Mouse (Mus musculus): ENCODE data around the gene Dock8.

Dock8 gene

DNA sequence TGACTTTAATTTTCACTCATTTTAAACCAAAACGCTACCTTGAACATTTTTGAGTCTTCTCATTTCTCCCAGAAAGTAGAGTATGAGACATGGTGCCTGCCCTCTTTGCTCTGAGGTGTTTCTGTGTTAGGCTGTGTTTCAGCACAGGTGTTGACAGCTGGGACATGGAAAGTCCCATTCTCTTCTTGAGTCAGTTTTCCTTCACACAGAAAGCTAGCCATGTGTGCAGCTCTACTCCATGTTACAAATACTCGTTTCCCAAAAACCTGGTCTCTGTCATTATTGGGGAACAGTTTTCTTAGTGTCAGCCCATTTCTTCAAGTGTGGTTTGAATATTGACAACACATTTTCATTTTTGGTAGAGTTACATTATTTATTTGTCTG lies 63.5 kb downstream of the Dock8 start:
- no peak for DNase-seq (ENCODE audit: low spot score)

DNA sequence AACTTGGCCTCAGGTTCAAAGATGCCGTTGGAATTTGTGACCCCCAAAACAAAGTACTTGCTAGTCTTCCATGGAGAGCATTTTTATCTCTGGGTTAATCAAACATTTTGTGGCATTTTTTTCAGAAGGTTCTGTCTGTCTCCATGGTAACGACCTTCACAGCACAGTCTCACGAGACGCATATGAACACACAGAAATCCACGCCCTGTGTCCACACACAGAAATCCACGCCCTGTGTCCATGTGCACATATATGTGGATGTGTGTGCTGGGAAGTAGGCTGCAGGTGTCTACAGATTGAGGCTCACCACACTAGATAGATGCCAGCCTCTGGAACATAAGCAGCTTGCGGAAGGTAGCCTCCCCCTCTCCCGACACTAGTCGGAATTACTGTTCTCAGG lies 66.9 kb downstream of the Dock8 start:
- DNase-seq (ENCODE audit: low spot score): no peak

DNA sequence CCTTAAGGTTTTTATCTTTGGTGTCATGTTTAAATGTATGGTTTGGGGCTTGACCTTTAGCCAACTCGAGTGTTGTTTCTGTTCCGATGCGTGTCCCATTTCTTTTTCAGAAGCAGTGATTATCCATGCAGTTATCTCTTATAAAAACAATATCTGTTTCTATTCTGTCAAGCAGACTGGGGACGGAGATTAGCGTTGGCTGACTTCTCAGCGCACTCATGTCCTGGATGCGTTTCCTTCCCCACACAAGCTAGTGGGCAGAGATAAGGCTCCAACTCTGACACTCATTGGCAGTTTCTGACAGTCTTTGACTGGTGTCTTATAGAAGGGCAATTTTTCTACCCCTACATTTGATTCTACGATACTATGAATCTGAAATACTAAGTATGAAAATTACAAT lies 69.2 kb downstream of the Dock8 start:
- DNase-seq (ENCODE audit: low spot score): no peak

DNA sequence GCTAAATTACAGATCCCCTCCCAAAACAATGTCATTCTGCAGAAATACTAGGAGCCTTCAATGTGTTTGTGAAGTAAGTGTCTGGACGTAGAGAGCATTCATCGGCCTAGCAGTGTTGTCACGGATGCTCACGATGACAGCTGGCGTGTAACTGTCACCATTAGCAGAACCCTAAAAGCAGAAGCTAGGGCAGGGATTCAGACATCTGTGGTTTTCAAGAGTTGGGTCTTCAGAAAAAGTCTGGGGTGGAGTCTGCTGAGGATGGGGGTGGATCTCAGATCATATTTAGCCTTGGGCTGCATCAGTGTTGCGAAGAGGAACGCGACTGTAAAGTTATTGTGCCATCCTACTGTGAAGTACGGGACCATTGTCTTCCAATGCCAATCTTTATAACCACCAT lies 73.2 kb downstream of the Dock8 start:
- no peak for DNase-seq (ENCODE audit: low spot score)

DNA sequence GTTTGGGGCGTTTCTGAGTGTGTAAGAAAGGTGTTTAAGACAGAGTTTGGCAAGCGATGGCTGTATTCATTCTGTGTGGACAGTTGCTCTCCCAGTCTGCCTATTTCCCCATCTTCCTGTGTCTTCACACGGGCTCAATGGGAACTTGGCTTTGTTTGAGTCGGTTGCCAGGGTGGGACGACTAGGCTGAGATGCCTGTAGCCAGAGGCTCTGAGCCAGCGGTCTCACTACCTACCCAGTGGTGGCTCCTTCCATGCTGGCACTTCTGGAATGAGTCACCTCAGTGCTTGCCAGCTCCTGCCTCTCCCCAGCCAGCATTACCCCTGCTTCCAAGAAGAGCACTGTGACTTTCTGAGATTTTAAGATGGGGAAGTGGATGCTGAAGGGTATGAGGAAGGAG lies 75.4 kb downstream of the Dock8 start:
- no peak for DNase-seq (ENCODE audit: low spot score)

GRCm38 (mm10) chr19:25077636-25078035 lies 78.3 kb downstream of the Dock8 start:
- DNase-seq (ENCODE audit: low spot score): no peak

DNA sequence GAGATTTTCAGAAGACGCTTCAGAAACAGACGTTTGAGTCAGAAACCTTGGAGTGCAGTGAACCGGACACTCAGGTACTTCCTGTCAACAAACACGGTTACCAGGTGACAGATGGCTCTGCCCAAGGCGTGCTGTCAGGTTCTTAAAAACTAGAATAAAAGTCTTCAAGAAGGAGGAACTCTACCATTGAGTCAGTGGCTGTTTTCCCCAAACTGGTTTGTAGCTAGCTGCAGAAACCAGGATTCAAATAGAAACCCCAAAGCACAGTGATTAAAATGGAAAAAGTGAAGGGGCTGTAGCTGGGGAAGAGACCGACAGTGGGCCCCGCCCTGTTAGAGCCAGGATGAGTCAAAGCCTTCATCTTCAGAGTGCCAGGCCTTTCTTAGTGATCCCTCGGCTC lies 78.8 kb downstream of the Dock8 start:
- DNase-seq (ENCODE audit: low spot score): no peak

- DNase-seq (ENCODE audit: low spot score): no peak
These were observed 80.8 kb downstream of the Dock8 start for GRCm38 (mm10) chr19:25080166-25080565.

- DNase-seq (ENCODE audit: low spot score): no peak
These were observed 83.5 kb downstream of the Dock8 start for GRCm38 (mm10) chr19:25082839-25083238.

GRCm38 (mm10) chr19:25087181-25087580 lies 87.8 kb downstream of the Dock8 start:
- DNase-seq (ENCODE audit: low spot score): no peak

DNA sequence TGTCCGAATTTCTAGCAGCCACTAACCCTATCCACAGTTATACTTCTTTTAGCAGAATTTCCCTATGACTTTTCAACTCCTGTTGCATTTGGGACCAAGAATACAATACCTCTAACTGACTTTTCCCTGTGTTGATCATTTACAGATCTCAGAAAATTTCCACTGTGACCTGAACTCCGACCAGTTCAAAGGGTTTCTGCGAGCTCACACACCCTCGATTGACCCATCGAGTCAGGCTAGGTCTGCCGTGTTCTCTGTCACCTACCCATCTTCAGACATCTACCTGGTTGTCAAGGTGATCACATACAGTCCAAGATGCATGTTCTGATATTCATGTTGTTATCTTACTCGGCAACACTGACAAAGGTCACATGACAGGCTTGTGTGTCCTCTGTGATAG lies 90.4 kb downstream of the Dock8 start:
- no peak for DNase-seq (ENCODE audit: low spot score)

GRCm38 (mm10) chr19:25095135-25095534 lies 95.8 kb downstream of the Dock8 start:
- no peak for DNase-seq (ENCODE audit: low spot score)

DNA sequence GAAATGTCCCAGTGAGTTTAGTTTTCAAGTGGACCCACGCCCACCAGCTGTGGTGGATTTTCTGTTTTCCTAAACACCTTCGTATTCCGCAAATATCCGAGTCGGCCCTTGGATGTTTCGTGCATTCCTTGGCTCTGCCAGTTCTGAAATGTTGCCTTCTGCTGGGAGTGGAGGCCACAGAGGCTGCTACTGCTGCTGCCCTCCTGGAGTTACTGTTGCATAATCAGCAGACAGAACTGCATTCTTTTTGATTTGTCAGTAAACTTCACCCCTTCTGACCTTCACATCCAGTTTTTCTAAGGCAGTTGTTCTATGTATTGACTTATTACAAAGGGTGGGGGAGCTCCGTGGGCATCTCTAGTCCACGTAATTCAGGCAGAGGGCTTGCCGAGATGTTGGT lies 97.0 kb downstream of the Dock8 start:
- DNase-seq (ENCODE audit: low spot score): no peak

DNA sequence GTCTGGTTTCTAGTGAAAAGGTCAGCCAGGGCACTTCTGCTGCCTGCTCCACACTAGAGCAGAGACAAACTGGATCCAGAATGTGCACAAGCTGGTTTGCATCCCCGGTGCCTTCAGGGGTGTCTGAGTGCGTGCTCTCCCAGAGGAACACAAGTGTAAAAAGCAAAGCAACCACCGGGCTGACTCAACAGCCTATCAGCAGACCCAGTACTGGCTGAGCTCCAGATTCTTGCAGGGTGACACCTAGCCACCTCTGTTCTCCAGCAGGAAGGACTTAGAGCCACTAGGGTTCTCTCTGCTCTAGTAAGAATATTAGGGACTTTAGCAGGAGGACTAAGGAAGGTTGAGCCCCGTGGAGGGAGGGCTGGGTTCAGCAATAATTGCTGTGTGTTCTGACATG lies 97.7 kb downstream of the Dock8 start:
- no peak for DNase-seq (ENCODE audit: low spot score)

- no peak for DNase-seq (ENCODE audit: low spot score)
These were observed 98.2 kb downstream of the Dock8 start for GRCm38 (mm10) chr19:25097506-25097905.

GRCm38 (mm10) chr19:25097951-25098350 lies 98.6 kb downstream of the Dock8 start:
- DNase-seq (ENCODE audit: low spot score): no peak

DNA sequence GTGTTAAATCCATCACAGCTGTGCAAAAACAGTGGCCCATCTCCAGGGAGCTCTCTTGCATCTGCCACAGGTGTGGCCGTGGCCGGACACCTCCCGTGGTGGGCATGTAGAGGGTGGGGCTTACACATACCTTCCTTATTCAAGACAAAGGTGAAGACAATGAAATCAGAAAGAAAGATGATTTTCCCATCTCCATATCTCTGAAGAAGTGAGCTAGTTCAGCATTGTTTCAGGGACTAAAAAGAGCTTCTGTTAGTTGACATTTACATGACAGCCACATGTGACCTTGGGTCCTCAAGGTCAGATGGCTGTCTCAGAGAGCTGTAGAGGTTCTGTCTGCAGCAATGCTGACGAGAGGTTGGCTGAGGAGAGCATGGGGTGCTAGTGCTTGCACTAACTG lies 99.6 kb downstream of the Dock8 start:
- DNase-seq (ENCODE audit: low spot score): no peak

- DNase-seq (ENCODE audit: low spot score): no peak
These were observed 106.3 kb downstream of the Dock8 start for GRCm38 (mm10) chr19:25105682-25106081.

DNA sequence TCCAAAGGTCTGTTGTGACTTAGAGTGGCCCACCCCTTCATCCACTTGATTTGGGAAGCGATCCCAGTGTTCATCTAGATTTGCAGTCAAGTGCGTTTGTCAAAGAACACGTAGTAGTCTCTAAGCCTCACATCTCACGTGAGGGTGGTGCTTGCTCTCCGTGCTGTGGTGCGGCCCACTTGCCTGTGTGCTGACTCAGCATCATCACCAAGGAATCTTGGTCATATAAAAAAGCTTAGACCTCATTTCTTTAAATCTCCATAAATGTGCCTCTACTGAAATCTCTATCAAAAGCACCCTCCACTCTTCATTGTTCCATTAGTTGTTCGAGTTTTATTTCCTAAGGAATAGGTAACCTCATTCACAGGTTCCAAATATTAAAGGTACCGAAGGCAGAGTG lies 107.0 kb downstream of the Dock8 start:
- no peak for DNase-seq (ENCODE audit: low spot score)

DNA sequence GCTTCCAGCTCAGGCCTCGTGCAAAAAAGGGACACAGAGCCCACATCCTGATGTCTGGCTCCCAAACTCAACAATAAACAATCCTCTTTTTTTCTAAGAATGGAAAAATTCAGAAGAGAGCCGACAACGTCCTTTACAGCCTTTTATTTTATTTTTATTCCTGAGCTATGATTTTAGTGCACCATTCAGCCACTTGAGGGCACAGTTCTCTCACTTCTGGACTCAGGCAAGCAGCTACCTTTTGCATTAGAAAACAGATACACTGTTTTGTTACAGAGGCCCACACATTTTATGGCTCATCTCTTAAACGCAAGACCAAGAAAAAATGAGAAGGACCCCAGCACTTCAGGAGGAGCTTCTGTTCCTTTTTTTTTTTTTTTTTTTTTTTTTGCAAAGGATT lies 108.1 kb downstream of the Dock8 start:
- DNase-seq (ENCODE audit: low spot score): peak; percentile 62

GRCm38 (mm10) chr19:25111591-25112233 lies 112.4 kb downstream of the Dock8 start:
- no peak for DNase-seq (ENCODE audit: low spot score)

- DNase-seq (ENCODE audit: low spot score): no peak
These were observed 117.6 kb downstream of the Dock8 start for GRCm38 (mm10) chr19:25116981-25117380.

GRCm38 (mm10) chr19:25122417-25122816 lies 123.1 kb downstream of the Dock8 start:
- DNase-seq (ENCODE audit: low spot score): no peak

- DNase-seq (ENCODE audit: low spot score): no peak
These were observed 123.7 kb downstream of the Dock8 start for GRCm38 (mm10) chr19:25123031-25123430.

DNA sequence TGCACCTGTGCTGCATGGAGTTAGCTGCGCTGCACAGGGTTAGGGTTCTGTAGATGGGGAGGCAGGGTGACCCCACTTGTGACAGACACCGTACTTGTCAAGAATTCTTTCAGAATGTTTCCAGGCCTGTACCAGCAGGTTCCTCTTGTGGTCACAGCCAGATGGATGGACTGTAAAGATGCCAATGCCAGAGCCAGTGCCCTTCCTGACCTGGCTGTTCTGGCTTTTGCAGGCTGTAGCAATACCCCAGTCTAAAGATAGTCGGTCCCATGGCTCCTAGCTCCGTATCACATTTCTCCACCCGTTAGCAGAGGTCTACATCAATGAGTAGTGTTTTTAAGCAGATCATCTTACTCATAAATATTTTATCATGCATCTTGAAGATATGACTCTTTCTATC lies 124.1 kb downstream of the Dock8 start:
- DNase-seq (ENCODE audit: low spot score): no peak

All from embryo, embryonic 10 days (tissue).